ENCODE assay signal across 7 mouse cellular contexts in the genomic region with DNA sequence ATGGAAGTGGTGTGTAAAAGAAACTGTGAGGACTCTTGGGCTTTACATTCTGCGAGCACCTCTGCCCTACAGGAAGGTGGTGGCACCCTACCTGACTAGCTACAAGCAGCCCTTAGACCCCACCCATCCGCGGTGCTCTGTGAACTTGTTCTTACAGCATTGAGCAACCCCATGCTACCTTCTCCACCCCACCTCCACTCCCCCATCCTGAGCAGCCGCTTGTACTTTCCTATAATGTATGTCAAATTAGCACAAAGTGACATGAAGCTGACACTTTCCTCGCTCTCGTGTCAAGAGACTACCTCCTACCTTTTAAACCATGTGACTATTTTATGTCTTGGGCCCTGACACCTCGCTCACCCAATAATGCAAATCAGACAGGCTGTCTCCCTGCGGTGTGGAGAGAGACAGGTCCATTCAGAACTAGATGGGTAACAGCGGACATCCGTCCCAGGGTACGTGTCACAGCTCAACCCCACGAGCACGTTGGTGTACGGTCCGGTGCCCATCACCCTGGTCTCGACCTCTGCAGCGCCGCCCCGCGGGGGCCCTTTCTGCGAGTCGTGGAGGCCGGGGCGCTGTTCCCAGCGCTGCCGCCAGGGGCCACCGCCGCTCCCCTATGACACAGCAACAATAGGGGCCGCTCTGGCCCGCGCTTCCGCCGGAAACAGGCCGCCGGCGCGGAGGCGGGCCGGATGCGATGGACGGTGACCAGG. TPM values are rescaled to one million over a fixed set of nuclear protein-coding genes. Genes with fewer than 3 reads are reported as not detected.
DNase-seq lines count a peak whose midpoint lies in the region; ATAC-seq and TF ChIP-seq lines count a peak whose summit lies in the region.

A gene (plus strand): TSS at position 680 of the 716 bp plus-strand sequence.

- peaks cover 32% of the 10 kb centered on the region for H3K36me3 ChIP-seq in embryonic facial prominence, embryonic 12.5 days
- H3K36me3 ChIP-seq in kidney, adult 2 months (ENCODE audit: control insufficient read depth, insufficient read depth, low read length): no peaks in the 10 kb centered on the region
- H3K36me3 ChIP-seq in limb, embryonic 12.5 days: peaks cover 31% of the 10 kb centered on the region
- peaks cover 15% of the 10 kb centered on the region for H3K36me3 ChIP-seq in midbrain, embryonic 15.5 days (replicated peaks)
- H3K36me3 ChIP-seq in spleen, adult 2 months (ENCODE audit: control insufficient read depth, insufficient read depth, low read length): peaks cover 10% of the 10 kb centered on the region

- no peaks in the 10 kb centered on the region for H3K27me3 ChIP-seq in embryonic facial prominence, embryonic 12.5 days
- H3K27me3 ChIP-seq in kidney, adult 2 months (replicated peaks; ENCODE audit: control insufficient read depth, insufficient read depth, low read length): no peaks in the 10 kb centered on the region
- H3K27me3 ChIP-seq in limb, embryonic 12.5 days: no peaks in the 10 kb centered on the region
- no peaks in the 10 kb centered on the region for H3K27me3 ChIP-seq in midbrain, embryonic 15.5 days (replicated peaks)
- no peaks in the 10 kb centered on the region for H3K27me3 ChIP-seq in spleen, adult 2 months (ENCODE audit: control insufficient read depth, insufficient read depth, low read length)

- peak; percentile 99 for ATAC-seq in embryonic facial prominence, embryonic 12.5 days (ENCODE audit: insufficient number of reproducible peaks, insufficient read depth, low FRiP score, low TSS enrichment)
- ATAC-seq in limb, embryonic 12.5 days (ENCODE audit: insufficient number of reproducible peaks, insufficient read depth, low FRiP score, low TSS enrichment, low read depth): peak; percentile 99
- ATAC-seq in midbrain, embryonic 15.5 days (replicated peaks): peak; percentile 99

- peak within 1 kb of the TSS; percentile 95 for H3K9ac ChIP-seq in embryonic facial prominence, embryonic 12.5 days
- peak within 1 kb of the TSS; percentile 94 for H3K9ac ChIP-seq in limb, embryonic 12.5 days (replicated peaks)
- peak within 1 kb of the TSS; percentile 77 for H3K9ac ChIP-seq in midbrain, embryonic 15.5 days

- TF ChIP-seq POLR2A in kidney, adult 2 months (IDR thresholded peaks at IDR 0.05; ENCODE audit: low read depth, low read length): no peak
- no peak for TF ChIP-seq POLR2A in spleen, adult 2 months (IDR thresholded peaks at IDR 0.05; ENCODE audit: low read depth, low read length)

- peak; percentile 66 for TF ChIP-seq CTCF in kidney, adult 2 months (conservative IDR thresholded peaks at IDR 0.05; ENCODE audit: insufficient read depth, insufficient read length, low read depth, low read length)
- TF ChIP-seq CTCF in spleen, adult 2 months (IDR thresholded peaks at IDR 0.05; ENCODE audit: extremely low read depth, insufficient read depth, insufficient read length, insufficient replicate concordance): peak; percentile 96

- no peaks in the 10 kb centered on the region for H3K9me3 ChIP-seq in embryonic facial prominence, embryonic 12.5 days
- no peaks in the 10 kb centered on the region for H3K9me3 ChIP-seq in limb, embryonic 12.5 days
- no peaks in the 10 kb centered on the region for H3K9me3 ChIP-seq in midbrain, embryonic 15.5 days

- peak within 1 kb of the TSS; percentile 98 for H3K4me3 ChIP-seq in embryonic facial prominence, embryonic 12.5 days
- peak within 1 kb of the TSS; percentile 94 for H3K4me3 ChIP-seq in kidney, adult 2 months (ENCODE audit: insufficient read depth, low read depth, low read length)
- H3K4me3 ChIP-seq in limb, embryonic 12.5 days (replicated peaks): peak within 1 kb of the TSS; percentile 98
- H3K4me3 ChIP-seq in midbrain, embryonic 15.5 days: peak within 1 kb of the TSS; percentile 92
- H3K4me3 ChIP-seq in spleen, adult 2 months (ENCODE audit: extremely low read depth, insufficient read depth, insufficient read length): peak within 1 kb of the TSS; percentile 86

- 5% methylated on average over 41 of the region's 41 CpGs for WGBS in embryonic facial prominence, embryonic 12.5 days
- WGBS in kidney, adult 2 months: 5% methylated on average over 41 of the region's 41 CpGs
- WGBS in limb, embryonic 12.5 days: 4% methylated on average over 41 of the region's 41 CpGs
- 5% methylated on average over 41 of the region's 41 CpGs for WGBS in midbrain, embryonic 15.5 days
- 6% methylated on average over 41 of the region's 41 CpGs for WGBS in spleen, adult 2 months

- peak within 1 kb of the TSS; percentile 85 for H3K27ac ChIP-seq in embryonic facial prominence, embryonic 12.5 days
- H3K27ac ChIP-seq in kidney, adult 2 months (ENCODE audit: insufficient read depth, low read depth, low read length): peak within 1 kb of the TSS; percentile 59
- peak within 1 kb of the TSS; percentile 89 for H3K27ac ChIP-seq in limb, embryonic 12.5 days
- H3K27ac ChIP-seq in midbrain, embryonic 15.5 days: peak within 1 kb of the TSS; percentile 91
- peak within 1 kb of the TSS; percentile 85 for H3K27ac ChIP-seq in spleen, adult 2 months (ENCODE audit: insufficient read depth, low read length)

- peak within 1 kb of the TSS; percentile 90 for H3K4me2 ChIP-seq in embryonic facial prominence, embryonic 12.5 days (replicated peaks)
- peak within 1 kb of the TSS; percentile 99 for H3K4me2 ChIP-seq in limb, embryonic 12.5 days
- peak within 1 kb of the TSS; percentile 79 for H3K4me2 ChIP-seq in midbrain, embryonic 15.5 days

- peak; percentile 97 for DNase-seq in adrenal gland, postnatal 25 days
- peak; percentile 96 to 98 for DNase-seq in heart, adult 18-20 months
- peak; percentile 98 for DNase-seq in kidney, adult 2 months
- peak; percentile 92 to 95 for DNase-seq in spleen, adult 2 months (ENCODE audit: low read depth in 1 of 2, low spot score in 2 of 2)

- H3K4me1 ChIP-seq in embryonic facial prominence, embryonic 12.5 days: peaks cover 14% of the 10 kb centered on the region
- H3K4me1 ChIP-seq in kidney, adult 2 months (ENCODE audit: control insufficient read depth, insufficient read depth, low read length): peaks cover 15% of the 10 kb centered on the region; the same call in 1 of the 2 replicates
- H3K4me1 ChIP-seq in limb, embryonic 12.5 days (replicated peaks): peaks cover 19% of the 10 kb centered on the region
- H3K4me1 ChIP-seq in midbrain, embryonic 15.5 days: peaks cover 28% of the 10 kb centered on the region
- peaks cover 11% of the 10 kb centered on the region; the same call in 1 of the 2 replicates for H3K4me1 ChIP-seq in spleen, adult 2 months (ENCODE audit: control insufficient read depth, insufficient read depth, insufficient read length)

RNA-seq across cellular contexts. Expression of the gene that starts here (rescaled TPM):
- total RNA-seq in adrenal gland, postnatal 25 days (2021): 132 and 145 TPM in 2 replicates
- 202 and 204 TPM in 2 replicates for polyA plus RNA-seq in embryonic facial prominence, embryonic 12.5 days (2016; fragmentation: Nextera tagmentation; extraction: Ambion mirVana)
- total RNA-seq in heart, adult 18-20 months (2021): 10 to 100 TPM; 84.0 to 86.8 TPM
- 80.0 and 95.3 TPM in 2 replicates for polyA plus RNA-seq in kidney, adult 2 months (2012; rRNA removed)
- 207 and 212 TPM in 2 replicates for polyA plus RNA-seq in limb, embryonic 12.5 days (2016; fragmentation: Nextera tagmentation; extraction: Ambion mirVana)
- 205 and 213 TPM in 2 replicates for polyA plus RNA-seq in midbrain, embryonic 15.5 days (2015; fragmentation: Nextera tagmentation; extraction: Ambion mirVana)
- 88.2 and 124 TPM in 2 replicates for polyA plus RNA-seq in spleen, adult 2 months (2012; rRNA removed)

Comparison
In these comparisons a context has a peak if more than half of its experiments do, and no peak if none do; other contexts are left out.
1. Peak in every context shown above with its lines: DNase-seq, ATAC-seq, H3K4me3 ChIP-seq and H3K27ac ChIP-seq.